10 mouse cellular contexts compared by ENCODE assay signal in the genomic region with DNA sequence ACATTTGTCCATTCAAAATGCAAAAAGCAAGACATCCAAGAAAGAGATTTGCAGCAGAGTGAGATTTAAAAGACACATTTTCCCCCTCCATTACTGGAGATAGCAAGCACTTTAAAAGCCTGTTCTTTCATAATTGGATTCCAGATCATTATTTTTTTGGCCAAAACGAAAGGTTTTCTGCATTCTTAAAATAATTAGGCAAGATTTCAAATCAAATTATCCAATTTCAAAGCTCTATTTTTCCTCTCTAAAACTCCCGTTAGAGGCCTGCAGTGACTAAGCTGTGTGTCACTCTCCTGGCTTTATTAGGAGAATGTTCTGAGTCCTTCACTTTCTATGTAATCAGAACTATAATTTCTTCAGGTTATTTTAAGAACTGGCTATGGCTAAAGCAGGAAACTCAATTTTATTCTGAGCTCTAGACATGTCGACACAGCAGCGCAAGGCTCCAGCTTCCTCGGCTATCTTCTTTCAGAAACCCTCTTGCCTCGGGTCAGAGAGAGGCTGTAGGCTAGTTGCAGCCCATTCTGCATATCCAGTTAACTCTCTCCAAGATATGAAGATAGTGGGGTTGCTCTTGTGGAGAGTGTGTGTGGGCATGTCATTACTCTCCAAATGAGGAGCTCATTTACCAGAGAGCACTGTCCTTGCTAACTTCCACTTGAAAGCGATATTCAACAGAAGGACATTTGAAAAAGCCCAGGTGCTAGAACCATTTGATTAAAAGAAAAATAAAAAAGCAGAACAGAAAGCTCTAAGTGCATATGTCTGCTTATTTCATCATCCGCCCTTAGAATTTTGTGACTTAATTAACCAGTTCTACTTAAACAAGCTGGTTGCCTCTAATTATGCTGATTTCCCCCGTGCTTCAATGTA.
A peak's percentile ranks its signal among the peaks of the same experiment; 100 is the strongest.
DNase-seq lines count a peak whose midpoint lies in the region; ATAC-seq lines count a peak whose summit lies in the region.
"Had no signal": no experiment of that assay in that cellular context is flagged by ENCODE, and none has a peak within 500 bp of the region (broad histone marks: within the 10 kb centered on the region; RNA-seq: fewer than 3 reads in every experiment).

No protein-coding gene starts in this region.

- no peaks in the 10 kb centered on the region for H3K4me1 ChIP-seq in embryonic facial prominence, embryonic 11.5 days (ENCODE audit: control insufficient read depth, insufficient read depth, low read length)
- H3K4me1 ChIP-seq in embryonic facial prominence, embryonic 10.5 days: peaks cover 8% of the 10 kb centered on the region; the same call in 1 of the 2 replicates
- peaks cover 5% of the 10 kb centered on the region; the same call in 1 of the 2 replicates for H3K4me1 ChIP-seq in limb, embryonic 15.5 days
- no peaks in the 10 kb centered on the region for H3K4me1 ChIP-seq in limb, embryonic 10.5 days
- peaks cover 4% of the 10 kb centered on the region; the same call in 1 of the 2 replicates for H3K4me1 ChIP-seq in embryonic facial prominence, embryonic 14.5 days (ENCODE audit: control insufficient read depth, insufficient read depth, low read length)
- H3K4me1 ChIP-seq: intestine, embryonic 15.5 days had no signal

- DNase-seq in embryonic facial prominence, embryonic 11.5 days (ENCODE audit: low spot score): peak; percentile 9
- DNase-seq in embryonic facial prominence, embryonic 10.5 days (ENCODE audit: low spot score): no peak
- DNase-seq in limb, embryonic 10.5 days (ENCODE audit: low spot score): no peak
- DNase-seq in embryonic facial prominence, embryonic 14.5 days (ENCODE audit: low spot score): peak; percentile 39
- no peak for DNase-seq in kidney, adult 8-10 months
- no peak for DNase-seq in embryo, embryonic 11 days
- DNase-seq: cerebellum, adult 11-12 months had no signal

- no peak overlapping the region for H3K4me2 ChIP-seq in embryonic facial prominence, embryonic 11.5 days (ENCODE audit: low read depth, low read length)
- H3K4me2 ChIP-seq in limb, embryonic 15.5 days: no peak overlapping the region
- no peak overlapping the region; the same call in 1 of the 2 replicates for H3K4me2 ChIP-seq in embryonic facial prominence, embryonic 14.5 days (ENCODE audit: low read depth, low read length)
- H3K4me2 ChIP-seq: intestine, embryonic 15.5 days had no signal

- ATAC-seq in embryonic facial prominence, embryonic 11.5 days (replicated peaks; ENCODE audit: insufficient number of reproducible peaks, low FRiP score, low TSS enrichment, low read depth): no peak
- no peak for ATAC-seq in limb, embryonic 15.5 days (ENCODE audit: insufficient number of reproducible peaks, low FRiP score, low TSS enrichment, low read depth)
- ATAC-seq in embryonic facial prominence, embryonic 14.5 days (ENCODE audit: low read depth): no peak
- ATAC-seq: intestine, embryonic 15.5 days had no signal

- H3K36me3 ChIP-seq in embryonic facial prominence, embryonic 11.5 days (replicated peaks; ENCODE audit: control insufficient read depth, insufficient read depth, low read depth, low read length): no peaks in the 10 kb centered on the region
- no peaks in the 10 kb centered on the region for H3K36me3 ChIP-seq in embryonic facial prominence, embryonic 10.5 days (replicated peaks)
- no peaks in the 10 kb centered on the region for H3K36me3 ChIP-seq in limb, embryonic 15.5 days
- H3K36me3 ChIP-seq in limb, embryonic 10.5 days: no peaks in the 10 kb centered on the region
- no peaks in the 10 kb centered on the region for H3K36me3 ChIP-seq in embryonic facial prominence, embryonic 14.5 days (ENCODE audit: control insufficient read depth, insufficient read depth, low read length)
- no peaks in the 10 kb centered on the region for H3K36me3 ChIP-seq in macrophage (ENCODE audit: inconsistent target)
- H3K36me3 ChIP-seq: intestine, embryonic 15.5 days had no signal

- H3K4me3 ChIP-seq in embryonic facial prominence, embryonic 11.5 days (ENCODE audit: low read depth, low read length): no peak overlapping the region
- no peak overlapping the region for H3K4me3 ChIP-seq in embryonic facial prominence, embryonic 10.5 days
- no peak overlapping the region for H3K4me3 ChIP-seq in limb, embryonic 15.5 days
- H3K4me3 ChIP-seq in limb, embryonic 10.5 days: no peak overlapping the region
- no peak overlapping the region for H3K4me3 ChIP-seq in embryonic facial prominence, embryonic 14.5 days (ENCODE audit: low read depth, low read length)
- no peak overlapping the region for H3K4me3 ChIP-seq in macrophage (ENCODE audit: inconsistent target)
- H3K4me3 ChIP-seq: intestine, embryonic 15.5 days had no signal

- H3K9me3 ChIP-seq in embryonic facial prominence, embryonic 11.5 days (replicated peaks; ENCODE audit: control insufficient read depth, low read length): no peaks in the 10 kb centered on the region
- no peaks in the 10 kb centered on the region for H3K9me3 ChIP-seq in embryonic facial prominence, embryonic 10.5 days
- no peaks in the 10 kb centered on the region for H3K9me3 ChIP-seq in limb, embryonic 15.5 days
- no peaks in the 10 kb centered on the region for H3K9me3 ChIP-seq in limb, embryonic 10.5 days (replicated peaks)
- no peaks in the 10 kb centered on the region for H3K9me3 ChIP-seq in embryonic facial prominence, embryonic 14.5 days (ENCODE audit: control insufficient read depth, low read length)
- H3K9me3 ChIP-seq: intestine, embryonic 15.5 days had no signal

- H3K9ac ChIP-seq in embryonic facial prominence, embryonic 11.5 days (replicated peaks; ENCODE audit: low read length): no peak overlapping the region
- H3K9ac ChIP-seq in limb, embryonic 15.5 days: no peak overlapping the region
- H3K9ac ChIP-seq in embryonic facial prominence, embryonic 14.5 days (ENCODE audit: low read depth, low read length): no peak overlapping the region
- H3K9ac ChIP-seq: intestine, embryonic 15.5 days had no signal

- WGBS in embryonic facial prominence, embryonic 11.5 days: 52% methylated on average over 9 of the region's 9 CpGs
- 69% methylated on average over 9 of the region's 9 CpGs for WGBS in embryonic facial prominence, embryonic 10.5 days
- WGBS in limb, embryonic 15.5 days: 53% methylated on average over 9 of the region's 9 CpGs
- 83% methylated on average over 9 of the region's 9 CpGs for WGBS in limb, embryonic 10.5 days
- 38% methylated on average over 9 of the region's 9 CpGs for WGBS in embryonic facial prominence, embryonic 14.5 days
- 39% methylated on average over 9 of the region's 9 CpGs for WGBS in macrophage (ENCODE audit: missing documents)

- H3K27ac ChIP-seq in embryonic facial prominence, embryonic 11.5 days (replicated peaks; ENCODE audit: low read depth, low read length): no peak overlapping the region
- H3K27ac ChIP-seq in embryonic facial prominence, embryonic 10.5 days (replicated peaks): no peak overlapping the region
- H3K27ac ChIP-seq in limb, embryonic 15.5 days: 0 out of 2 replicates have a peak overlapping the region, but pooled peaks have one; percentile 2
- H3K27ac ChIP-seq in limb, embryonic 10.5 days: no peak overlapping the region
- no peak overlapping the region for H3K27ac ChIP-seq in embryonic facial prominence, embryonic 14.5 days (replicated peaks; ENCODE audit: low read depth, low read length)
- peak overlapping the region; percentile 68 for H3K27ac ChIP-seq in macrophage
- H3K27ac ChIP-seq: intestine, embryonic 15.5 days had no signal

- H3K79me2 ChIP-seq in macrophage (ENCODE audit: inconsistent target): no peaks in the 10 kb centered on the region

- no peaks in the 10 kb centered on the region for H3K27me3 ChIP-seq in embryonic facial prominence, embryonic 11.5 days (ENCODE audit: control insufficient read depth, insufficient read depth, low read length)
- no peaks in the 10 kb centered on the region for H3K27me3 ChIP-seq in embryonic facial prominence, embryonic 10.5 days (replicated peaks; ENCODE audit: low read depth, poor library complexity, severe bottlenecking)
- no peaks in the 10 kb centered on the region for H3K27me3 ChIP-seq in limb, embryonic 15.5 days
- no peaks in the 10 kb centered on the region for H3K27me3 ChIP-seq in limb, embryonic 10.5 days (ENCODE audit: low read depth, poor library complexity, severe bottlenecking)
- H3K27me3 ChIP-seq in embryonic facial prominence, embryonic 14.5 days (replicated peaks; ENCODE audit: control insufficient read depth, insufficient read depth, low read length): no peaks in the 10 kb centered on the region
- H3K27me3 ChIP-seq: intestine, embryonic 15.5 days had no signal

Comparison
In these comparisons a context has a peak if more than half of its experiments do, and no peak if none do; other contexts are left out.
1. DNase-seq: peak in embryonic facial prominence, embryonic 11.5 days (single experiment) and embryonic facial prominence, embryonic 14.5 days (single experiment); none in embryonic facial prominence, embryonic 10.5 days (single experiment), limb, embryonic 10.5 days (single experiment), kidney, adult 8-10 months (0 of 2) and embryo, embryonic 11 days (single experiment).
2. H3K27ac ChIP-seq: peak in limb, embryonic 15.5 days (single experiment) and macrophage (single experiment); none in embryonic facial prominence, embryonic 11.5 days (single experiment), embryonic facial prominence, embryonic 10.5 days (single experiment), limb, embryonic 10.5 days (single experiment) and embryonic facial prominence, embryonic 14.5 days (single experiment).